Mouse (Mus musculus): Measurements from ENCODE around the gene Eme2.
A peak's percentile ranks its signal among the peaks of the same experiment; 100 is the strongest.
"Not testable (repeated sequence)": the region's sequence is repeated elsewhere in the genome, so short reads cannot be mapped to it uniquely, and the experiment has no call there.

Eme2 gene

DNA sequence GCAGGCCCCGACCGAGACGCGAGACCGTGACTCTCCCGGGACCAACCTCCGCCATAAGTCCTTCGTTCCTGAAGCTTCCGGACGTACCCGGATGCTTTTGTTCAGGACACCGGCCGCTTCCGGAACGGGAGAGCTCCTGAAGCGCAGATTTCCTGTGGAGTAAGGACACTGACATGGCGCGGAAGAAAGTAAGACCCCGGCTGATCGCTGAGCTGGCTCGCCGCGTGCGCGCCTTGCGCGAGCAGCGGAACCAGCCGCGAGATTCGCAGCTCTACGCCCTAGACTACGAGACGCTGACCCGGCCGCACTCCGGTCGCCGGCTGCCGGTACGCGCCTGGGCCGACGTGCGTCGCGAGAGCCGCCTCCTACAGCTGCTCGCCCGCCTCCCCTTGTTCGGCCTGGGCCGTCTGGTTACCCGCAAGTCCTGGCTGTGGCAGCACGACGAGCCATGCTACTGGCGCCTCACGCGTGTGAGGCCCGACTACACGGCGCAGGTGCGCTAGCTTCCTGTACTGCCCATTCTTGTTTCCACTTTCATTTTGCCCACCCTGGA, at the start of gene Eme2, which contains the start of gene Mrps34:
Gene Eme2, minus strand, starts transcription at position 93 of the 553 bp plus-strand sequence.
Gene Mrps34, plus strand, starts transcription at position 122 of the 553 bp plus-strand sequence.
- DNase-seq (ENCODE audit: low read depth, low spot score): peak; percentile 57

- not testable (repeated sequence) for DNase-seq (ENCODE audit: low read depth, low spot score)
Measured at GRCm38 (mm10) chr17:24943589-24943988, 48.7 kb upstream of the Eme2 start.

DNA sequence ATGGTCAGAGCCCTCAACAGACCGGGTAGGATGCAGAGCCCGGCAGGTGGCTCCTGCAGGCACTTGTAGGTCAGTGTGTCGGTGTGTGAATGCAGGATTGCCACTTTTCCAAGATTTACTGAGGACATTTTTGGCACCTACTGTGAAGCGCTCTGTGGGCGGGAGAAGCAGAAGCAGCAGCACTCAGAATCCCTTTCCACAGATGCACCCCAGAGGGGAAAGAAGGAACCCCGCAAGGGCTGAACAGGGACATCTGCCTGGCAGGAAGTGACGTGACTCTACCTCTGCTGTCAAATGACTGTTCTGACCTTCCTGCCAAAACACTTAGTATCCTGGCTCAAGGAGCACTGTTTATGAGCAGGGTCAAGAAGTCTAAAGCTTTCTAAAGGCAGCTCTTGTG, 48.1 kb upstream of the Eme2 start:
- DNase-seq (ENCODE audit: low read depth, low spot score): no peak

GRCm38 (mm10) chr17:24942453-24942852, 47.6 kb upstream of the Eme2 start:
- not testable (repeated sequence) for DNase-seq (ENCODE audit: low read depth, low spot score)

GRCm38 (mm10) chr17:24937266-24937665, 42.4 kb upstream of the Eme2 start:
- no peak for DNase-seq (ENCODE audit: low read depth, low spot score)

DNA sequence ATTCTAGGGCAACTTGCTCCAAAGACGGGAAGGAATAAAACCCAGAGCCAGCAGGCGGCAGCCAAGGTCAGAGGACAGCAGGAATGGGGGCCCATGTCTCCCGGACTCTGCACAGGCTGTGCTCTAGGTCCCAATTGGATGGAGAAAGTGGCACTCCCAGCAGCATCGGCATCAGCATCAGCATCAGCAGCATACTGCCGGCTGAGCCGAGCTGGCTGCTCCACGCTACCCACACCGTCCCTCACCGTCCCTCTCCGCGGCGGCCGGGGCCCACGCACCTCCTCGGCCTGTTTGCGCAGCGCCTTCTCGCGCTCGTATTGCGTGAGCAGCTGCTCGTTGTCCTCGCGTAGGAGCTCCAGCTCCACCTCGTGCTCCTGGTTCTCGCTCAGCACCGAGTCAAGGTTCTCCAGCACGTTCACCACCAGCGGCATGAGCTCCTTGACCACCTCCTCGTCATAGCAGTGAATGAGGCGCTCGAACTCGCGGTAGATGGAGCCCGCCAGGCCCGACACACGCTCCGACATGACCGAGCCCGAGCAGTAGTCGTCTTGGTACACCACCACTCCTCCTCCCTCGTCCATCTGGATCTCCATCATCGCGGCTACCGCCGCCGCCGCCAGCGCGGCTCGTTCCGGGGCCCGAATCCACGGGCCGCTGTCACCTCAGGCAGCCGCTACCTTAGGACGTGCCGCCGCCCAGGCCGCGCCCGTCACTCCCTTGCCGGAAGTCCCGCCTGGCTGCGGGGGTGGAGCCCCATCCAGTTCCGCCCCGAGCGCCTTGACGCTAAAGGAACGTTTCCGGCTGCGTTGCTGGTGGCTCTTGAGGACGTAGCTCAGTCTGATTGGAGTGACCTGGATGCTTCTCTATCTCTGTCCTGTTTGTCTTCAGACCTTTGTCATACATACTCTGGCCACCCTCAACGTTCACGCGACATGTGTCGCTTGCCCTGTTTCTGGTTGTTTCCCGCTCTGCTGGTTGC, 41.7 kb upstream of the Eme2 start, which contains the start of gene Mapk8ip3:
Gene Mapk8ip3, minus strand, starts transcription at position 719 of the 979 bp plus-strand sequence.
- DNase-seq (ENCODE audit: low read depth, low spot score): peak; percentile 90

DNA sequence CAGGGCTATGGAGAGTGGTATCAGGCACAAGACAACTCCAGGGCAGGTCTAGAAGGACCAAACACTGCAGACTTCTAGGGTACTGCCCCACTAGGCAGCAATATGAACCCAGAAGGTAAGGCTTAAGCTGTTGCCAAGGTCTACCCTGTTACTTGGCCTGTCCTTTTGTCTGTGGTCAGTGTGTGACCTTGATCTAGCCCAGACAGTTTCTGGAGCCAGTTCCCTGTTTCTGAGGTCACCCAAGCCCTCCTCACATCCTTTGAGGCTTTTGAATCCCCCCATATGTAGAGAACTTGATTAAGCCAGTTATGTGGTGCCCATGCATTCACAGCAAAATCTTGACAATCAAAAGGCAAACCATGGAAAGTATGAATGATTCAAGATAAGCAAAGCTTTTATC, 40.8 kb upstream of the Eme2 start:
- no peak for DNase-seq (ENCODE audit: low read depth, low spot score)

DNA sequence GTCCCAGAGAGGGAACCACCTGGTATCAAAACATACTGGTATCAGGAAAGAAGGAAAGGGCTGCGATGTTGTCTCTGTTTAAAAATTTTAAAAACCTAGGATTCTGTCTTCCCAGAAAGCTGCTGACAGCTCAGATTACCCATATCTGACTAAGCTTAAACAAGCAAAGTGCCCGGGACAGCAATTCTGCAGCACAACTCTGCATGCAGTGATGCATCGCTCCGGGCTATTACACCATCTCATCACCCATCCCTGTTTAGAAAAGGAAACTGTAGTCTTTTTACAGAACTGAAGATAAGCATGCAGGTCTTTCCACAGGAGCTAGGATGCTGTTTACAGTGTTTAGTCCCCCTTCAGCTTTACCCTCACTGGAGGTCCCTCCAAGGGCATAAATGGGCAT, 40.0 kb upstream of the Eme2 start:
- no peak for DNase-seq (ENCODE audit: low read depth, low spot score)

DNA sequence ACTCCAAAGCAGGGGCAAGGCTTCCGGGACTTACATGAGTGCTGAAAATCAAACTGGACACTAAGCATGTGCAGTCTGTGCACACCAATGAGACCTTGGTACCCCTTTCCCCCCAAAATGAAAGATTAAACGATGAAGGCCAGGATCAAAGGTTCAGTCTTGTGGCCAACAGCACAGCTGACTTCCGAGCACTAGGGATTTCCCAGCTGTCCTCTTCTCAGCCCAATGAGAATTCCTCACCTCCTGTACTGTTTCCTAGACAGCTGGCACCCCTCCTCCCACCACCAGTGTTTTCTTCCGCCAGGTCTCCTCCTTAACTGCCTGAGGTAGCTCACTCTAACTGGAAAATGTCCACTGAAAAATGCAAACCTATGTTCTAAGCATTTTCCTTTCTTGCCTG, 38.3 kb upstream of the Eme2 start:
- DNase-seq (ENCODE audit: low read depth, low spot score): no peak

- no peak for DNase-seq (ENCODE audit: low read depth, low spot score)
Measured at GRCm38 (mm10) chr17:24932431-24932830, 37.5 kb upstream of the Eme2 start.

GRCm38 (mm10) chr17:24929506-24929905, 34.6 kb upstream of the Eme2 start:
- DNase-seq (ENCODE audit: low read depth, low spot score): no peak

GRCm38 (mm10) chr17:24923246-24923645, 28.4 kb upstream of the Eme2 start:
- DNase-seq (ENCODE audit: low read depth, low spot score): no peak

DNA sequence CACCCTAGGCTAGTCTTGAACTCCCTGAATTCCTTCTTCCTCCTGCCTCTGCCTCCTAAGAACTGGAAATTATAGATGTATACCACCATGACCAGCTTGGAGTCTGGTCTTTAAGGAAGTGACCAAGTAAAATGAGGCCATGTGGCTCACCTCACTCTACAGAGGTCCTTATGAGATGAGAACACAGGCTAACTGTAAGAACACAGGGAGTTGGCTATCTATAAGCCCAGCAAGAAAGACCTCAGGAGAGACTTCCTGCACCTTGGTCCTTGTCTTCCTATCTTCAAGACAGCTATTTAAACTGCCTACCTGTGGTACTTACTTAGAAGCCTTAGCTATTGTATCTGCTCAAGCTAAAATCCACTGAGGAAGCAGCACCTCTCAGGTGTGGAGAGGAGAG, 19.1 kb upstream of the Eme2 start:
- no peak for DNase-seq (ENCODE audit: low read depth, low spot score)

- DNase-seq (ENCODE audit: low read depth, low spot score): no peak
Measured at GRCm38 (mm10) chr17:24907591-24907990, 12.7 kb upstream of the Eme2 start.

DNA sequence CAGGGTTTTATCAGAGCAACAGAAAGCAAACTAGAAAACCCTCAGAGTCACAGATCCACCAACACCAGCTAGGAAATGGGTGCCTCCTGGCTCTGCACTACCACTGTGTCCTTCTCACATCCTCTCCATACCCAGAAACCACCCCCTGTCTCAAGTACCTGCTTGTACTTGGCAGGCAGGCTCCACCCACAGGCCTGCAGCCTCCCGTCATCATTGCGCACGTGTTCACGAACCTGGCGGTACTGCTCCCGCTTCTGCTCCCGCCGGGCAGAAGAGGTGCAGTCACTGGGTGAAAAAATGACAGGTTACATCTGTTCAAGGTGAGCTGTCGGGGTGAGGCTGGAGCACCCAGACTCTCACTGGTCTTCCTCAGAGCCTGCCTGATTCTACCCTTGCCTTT, 8.9 kb upstream of the Eme2 start:
- no peak for DNase-seq (ENCODE audit: low read depth, low spot score)

DNA sequence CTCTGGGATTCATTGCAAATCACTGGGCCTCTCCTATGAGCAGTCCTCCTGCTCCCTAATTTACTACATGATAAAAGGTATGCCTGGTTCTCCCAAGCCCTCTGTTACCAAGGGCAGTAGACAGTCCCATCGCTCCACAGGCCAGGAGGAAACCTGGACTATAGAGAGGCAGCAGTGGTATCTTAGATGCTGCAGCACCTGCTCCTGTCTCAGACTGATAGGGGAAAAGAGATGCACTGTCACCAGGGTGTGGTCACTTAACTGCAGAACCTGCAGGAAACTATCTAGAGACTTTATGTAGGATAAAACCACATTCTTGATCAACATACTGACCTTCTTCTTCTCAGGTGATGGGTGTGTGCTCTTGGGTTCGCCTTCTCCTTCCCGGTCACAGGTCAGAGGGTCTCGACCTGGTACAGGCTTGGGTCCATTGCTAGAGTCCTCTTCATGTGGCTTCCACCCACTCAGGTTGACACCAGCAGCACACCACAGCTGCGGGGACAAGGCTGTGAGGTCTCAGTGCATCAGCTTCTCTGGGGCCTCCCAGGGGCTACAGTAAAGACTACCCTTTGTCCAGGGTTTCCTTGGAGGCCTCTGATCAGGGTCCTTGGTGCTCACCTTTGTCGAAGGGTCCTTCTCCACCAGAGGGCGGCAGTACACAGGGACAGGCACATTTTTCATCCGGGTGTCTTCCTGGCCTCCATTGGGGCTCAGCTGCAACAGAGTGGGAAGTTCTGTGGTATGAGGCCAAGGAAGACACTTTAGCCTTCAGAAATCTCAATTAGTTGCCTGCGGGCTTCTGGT, 8.0 kb upstream of the Eme2 start:
- peak; percentile 89 for DNase-seq (ENCODE audit: low read depth, low spot score)

GRCm38 (mm10) chr17:24902124-24902523, 7.2 kb upstream of the Eme2 start:
- no peak for DNase-seq (ENCODE audit: low read depth, low spot score)

- no peak for DNase-seq (ENCODE audit: low read depth, low spot score)
Measured at GRCm38 (mm10) chr17:24900014-24900413, 5.1 kb upstream of the Eme2 start.

GRCm38 (mm10) chr17:24899153-24899552, 4.3 kb upstream of the Eme2 start:
- no peak for DNase-seq (ENCODE audit: low read depth, low spot score)

DNA sequence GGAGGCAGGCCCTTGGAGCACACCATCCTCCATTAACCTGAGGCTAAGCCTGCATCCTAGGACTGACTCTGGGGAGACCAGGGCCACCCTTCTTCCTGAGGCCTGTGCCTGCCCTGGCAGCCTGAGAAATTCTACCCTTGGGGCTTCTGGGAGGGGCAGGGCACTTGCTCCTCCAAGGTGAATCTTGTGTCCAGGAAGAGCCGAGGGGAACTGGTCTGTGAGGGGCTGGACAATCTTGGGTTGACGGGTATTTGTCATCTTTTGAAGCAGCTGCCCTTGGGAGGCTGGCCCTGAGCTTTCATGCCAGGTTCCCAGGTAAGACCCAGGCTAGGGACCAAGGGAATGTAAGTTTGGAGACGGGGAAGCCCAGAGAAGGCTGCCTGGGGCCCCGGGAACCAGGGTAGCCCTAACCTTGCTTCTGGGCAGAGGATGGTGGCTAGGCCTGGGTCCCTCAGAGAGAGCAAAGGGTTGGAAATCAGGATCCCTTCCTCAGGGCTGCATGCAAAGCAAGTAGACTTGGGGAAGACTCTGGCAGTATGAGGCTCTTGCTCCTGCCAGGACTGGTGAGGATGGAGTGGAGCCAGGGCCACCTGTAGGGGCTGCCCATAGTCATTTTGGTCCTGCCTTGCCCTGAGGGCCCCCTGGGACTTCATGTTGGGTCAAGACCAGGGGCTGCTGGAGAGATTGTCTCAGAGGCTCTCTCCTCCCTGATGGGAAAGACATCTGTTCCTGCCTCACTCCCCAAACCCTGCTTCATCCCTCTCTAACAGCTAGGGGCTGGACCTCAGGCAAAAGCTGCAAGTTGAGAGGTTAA, 3.4 kb upstream of the Eme2 start:
- DNase-seq (ENCODE audit: low read depth, low spot score): no peak

- DNase-seq (ENCODE audit: low read depth, low spot score): no peak
Measured at GRCm38 (mm10) chr17:24897600-24897999, 2.7 kb upstream of the Eme2 start.

Data from c-Kit-negative CD71-positive TER-119-positive erythroid progenitor cells, embryonic 14.5 days (primary cell).